Mouse (Mus musculus) c-Kit-negative CD71-positive TER-119-positive erythroid progenitor cells, embryonic 14.5 days (primary cell): ENCODE measurements around the gene Pfdn4.
"Not testable (repeated sequence)": the region's sequence is repeated elsewhere in the genome, so short reads cannot be mapped to it uniquely, and the experiment has no call there.

ENCODE experiments used
- DNase-seq: peaks from one replicate; pipeline ENCODE4 v3.0.0-alpha.2; 2013; ENCODE audit warnings: low read depth, low spot score

The Pfdn4 gene

DNA sequence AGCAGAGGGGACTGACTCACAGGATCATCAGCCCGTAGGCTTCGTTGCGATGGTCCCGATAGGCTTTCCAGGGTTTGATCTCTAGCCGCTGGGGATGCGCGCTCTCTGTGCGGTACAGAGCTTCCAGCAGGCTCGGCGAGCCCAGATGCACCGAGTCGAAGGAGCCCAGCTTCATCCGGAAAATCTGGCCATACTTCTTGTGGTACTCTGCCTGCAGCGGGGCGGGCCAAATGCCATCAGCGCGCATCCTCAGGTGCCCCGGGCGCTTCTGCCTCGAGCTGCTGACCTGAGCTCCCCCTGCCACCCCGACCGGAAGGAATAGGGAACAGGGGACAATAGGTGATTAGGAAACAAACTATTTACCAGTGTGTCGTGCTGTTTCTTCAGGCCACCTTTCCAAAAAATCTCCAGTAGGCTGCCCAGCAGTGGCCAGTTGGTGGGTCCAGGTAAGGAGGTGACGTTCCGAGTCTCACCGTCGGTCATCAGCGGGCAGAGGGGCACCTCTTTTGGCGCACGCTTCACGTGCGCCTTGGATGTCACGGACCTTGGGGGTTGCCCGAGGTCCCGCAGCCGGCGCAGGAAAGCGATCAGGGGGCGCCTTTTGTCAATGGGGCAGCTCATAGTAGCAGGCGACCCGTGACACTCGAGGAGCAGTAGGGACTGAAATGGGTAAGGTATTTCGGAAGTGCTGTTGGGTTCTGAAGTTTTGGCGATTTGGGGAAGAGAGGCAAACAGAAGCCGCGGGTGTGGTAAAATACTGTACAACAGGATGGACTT lies at the start of gene Pfdn4:
Gene Pfdn4 (plus strand): TSS at position 275 of the 777 bp plus-strand sequence.
- no peak for DNase-seq

DNA sequence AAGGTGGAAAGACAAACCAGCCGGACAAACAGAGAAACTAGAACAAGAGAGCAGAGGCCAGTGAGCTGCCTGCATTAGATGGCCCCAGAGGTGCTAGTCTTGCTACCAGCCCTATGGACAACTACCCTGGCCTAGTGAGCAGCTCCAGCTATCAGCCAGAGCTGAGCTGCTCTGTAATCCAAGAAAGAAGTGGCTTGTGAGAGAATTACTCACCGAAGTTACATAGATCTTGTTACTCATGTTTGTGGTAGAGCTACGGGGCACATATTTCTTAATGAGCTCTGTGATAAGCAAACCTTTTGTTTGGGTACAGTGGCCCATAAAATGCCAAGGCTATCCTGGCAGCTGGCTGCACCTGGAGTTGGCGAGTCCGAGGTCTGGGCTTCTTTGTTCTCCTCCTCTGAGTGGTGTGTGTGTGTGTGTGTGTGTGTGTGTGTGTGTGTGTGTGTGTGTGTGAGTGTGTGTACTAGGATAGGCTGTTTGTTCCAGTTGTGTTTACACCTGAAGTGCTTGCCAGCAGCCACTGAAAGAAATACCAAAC lies 49.3 kb upstream of the Pfdn4 start:
- no peak for DNase-seq

DNA sequence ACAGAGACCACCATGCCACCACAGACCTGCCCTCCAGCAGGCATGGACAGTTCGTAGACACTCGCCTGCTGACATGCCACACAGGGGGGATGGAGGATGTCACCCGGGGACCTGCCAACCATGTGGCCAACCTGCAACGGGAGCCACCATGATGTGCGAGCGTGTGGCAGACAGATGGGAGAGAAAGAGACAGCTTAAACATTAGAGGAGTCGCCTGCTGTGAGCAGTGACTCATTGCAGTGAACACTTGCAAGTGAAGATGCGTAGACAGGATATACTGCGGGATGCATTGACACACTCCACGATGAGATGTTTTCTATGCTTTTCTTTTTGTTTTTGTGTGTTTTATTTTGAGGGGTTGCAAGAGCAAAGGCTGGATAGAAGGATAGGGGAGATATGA lies 48.6 kb upstream of the Pfdn4 start:
- no peak for DNase-seq

DNA sequence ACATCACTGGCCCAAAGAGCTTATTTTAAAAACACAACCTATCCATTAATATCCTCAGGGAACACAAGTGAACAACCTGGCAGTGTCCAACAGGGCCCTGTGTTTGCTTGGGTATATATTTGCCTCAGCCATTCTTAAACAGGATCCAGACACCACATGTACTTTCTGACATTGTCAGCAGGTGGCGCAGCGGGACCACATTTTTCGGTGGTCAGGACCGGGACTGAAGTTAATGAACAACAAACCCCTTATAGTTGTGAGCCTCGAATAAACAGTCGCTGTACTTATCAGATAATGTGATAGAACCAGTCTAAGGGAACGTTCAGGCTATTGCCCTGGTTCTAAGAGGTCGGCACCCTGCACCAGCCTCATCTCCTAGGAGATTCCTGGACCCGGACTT lies 45.3 kb upstream of the Pfdn4 start:
- no peak for DNase-seq

DNA sequence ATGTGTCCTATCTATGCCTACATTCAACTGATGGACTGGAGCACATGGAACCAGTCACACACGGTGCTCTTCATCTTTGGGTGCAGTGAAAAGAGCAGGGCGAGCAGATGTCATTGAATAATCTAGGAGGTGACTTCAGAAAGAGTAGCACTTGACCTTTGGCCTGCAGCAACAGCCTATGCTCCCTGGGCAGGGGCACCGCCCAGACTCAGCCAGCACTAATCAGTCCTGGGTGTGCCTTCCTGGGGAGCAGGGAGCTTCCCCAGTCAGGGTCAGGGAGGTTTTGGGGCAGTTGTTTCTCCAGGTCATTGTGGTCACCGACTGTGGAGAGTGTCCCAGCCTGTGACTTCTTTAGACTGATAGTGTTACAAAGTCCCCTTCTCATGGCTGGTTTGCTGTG lies 42.4 kb upstream of the Pfdn4 start:
- DNase-seq, result not testable (repeated sequence)

DNA sequence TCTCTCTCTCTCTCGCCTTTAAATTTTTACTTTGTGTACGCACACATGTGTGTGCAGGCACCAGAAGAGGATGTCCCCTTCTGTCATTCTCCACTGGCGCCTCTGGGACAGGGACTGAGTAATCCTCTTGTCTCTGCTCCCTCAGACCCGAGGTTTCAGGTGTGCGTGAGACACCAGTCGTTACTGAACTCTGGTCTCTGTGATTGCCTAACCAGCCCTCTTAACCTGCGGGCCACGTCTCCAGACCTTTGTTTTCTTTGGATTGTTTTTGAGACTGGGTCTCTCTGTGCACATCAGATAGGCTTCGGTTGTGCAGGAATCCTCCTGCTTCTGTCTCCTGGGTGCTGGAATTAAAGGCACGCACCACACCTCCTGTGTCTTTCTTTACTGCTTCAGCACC lies 37.0 kb upstream of the Pfdn4 start:
- no peak for DNase-seq

DNA sequence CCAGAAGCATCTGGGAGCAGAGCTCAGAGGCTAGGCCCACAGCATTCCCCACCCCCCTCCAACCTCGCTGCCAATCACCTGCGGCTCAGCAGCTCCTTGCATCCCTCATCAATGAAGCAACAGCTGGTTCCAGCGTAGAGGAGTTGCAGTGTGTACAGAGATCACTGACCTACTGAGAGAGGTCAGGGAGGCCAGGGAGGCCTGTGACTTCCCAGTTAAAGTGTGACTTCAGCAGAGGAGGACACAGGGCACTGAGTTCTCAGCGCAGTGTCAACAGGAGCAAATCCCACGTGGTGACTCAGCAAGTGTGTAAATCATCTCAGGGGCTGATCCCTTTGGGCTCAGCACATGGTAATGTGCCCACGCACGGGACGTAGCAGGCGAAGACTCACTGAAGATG lies 36.4 kb upstream of the Pfdn4 start:
- DNase-seq, result no peak

DNA sequence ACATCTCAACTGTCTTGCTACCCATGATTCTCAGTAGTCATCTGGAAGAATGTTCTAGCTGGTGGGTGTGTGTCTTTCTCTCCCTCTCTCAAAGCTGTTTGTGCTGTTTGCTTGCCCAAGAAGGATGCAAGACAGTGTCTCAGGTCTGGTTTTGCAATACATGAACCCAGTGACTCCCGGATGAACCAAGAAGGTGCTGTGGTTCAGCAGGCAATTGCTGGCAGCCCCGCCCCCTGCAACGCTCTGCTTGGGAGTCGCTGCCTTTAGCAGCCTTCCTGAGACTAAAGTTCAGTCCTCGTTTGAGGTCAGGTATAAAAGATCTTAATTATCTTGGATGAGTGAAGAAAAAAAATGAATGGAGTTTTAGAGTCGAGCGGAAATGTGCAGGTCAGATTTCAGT lies 34.6 kb upstream of the Pfdn4 start:
- no peak for DNase-seq

DNA sequence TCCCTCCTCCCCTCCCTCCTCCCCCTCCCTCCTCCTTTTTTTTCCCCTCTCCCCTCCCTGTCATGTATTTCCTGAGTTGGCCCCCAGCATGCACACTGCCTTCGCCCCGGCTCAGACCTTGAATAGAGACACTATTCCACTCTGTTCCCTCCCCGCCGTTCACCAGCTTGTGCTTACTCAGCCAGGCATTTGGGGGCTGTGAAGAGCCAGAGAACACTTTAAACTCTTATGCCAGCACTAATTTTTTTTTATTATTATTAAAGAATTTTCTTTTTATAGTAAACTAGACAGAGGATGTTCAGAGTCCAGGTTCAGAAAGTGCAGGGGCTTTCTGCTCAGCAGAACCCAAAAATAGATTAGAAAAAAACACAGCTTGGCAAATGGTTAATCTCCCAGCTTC lies 31.4 kb upstream of the Pfdn4 start:
- no peak for DNase-seq

DNA sequence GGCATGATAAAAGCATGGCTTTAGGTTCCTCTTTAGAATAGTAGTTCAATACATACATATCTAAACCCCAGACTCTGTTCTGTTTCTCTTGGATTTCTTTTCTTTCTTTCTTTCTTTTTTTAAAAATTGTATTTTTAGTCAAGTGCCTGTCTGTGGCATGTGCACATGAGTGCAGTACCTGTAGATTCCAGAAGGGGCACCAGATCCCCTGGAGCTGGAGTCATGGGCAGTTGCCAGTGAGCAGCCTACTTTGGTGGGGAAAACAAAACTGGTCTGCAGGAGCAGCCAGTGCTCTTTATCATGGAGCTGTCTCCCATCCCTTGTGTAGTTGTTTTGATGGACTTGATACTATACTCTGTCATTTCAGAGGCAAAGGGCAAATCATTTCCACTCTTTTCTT lies 28.2 kb upstream of the Pfdn4 start:
- no peak for DNase-seq

DNA sequence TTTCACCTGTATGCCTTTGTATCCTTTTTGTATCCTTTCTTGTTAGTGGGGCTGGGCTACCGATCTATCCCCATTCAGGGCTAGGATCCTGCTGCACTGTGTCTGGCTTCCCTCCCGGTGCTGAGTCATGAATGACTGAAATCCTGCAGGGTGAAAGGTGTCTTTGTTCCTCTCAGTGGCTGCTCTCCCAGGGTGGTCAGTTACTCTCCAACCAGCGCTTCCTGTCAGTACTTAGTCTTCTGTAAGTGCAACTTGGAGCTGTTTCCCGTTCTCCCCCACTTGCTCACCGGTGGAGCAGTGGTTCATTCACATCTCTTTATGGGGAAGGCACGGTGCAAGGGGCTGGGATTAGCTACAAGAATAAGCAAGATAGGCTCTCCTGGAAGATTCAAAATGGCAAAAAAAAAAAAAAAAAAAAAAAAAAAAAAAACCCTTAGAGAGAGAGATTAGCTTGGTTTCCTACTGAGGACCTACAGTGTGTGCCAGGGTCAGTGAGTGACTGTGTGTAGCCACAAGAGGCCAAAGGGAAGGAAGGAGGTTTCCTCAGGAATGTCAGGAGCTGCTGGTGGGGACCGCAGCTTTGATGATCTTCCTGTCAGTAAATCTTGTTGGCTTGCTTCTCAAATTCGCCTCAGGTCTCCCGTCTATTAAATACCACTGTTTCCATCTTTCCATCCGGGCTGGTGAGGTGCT lies 26.5 kb upstream of the Pfdn4 start:
- no peak for DNase-seq

DNA sequence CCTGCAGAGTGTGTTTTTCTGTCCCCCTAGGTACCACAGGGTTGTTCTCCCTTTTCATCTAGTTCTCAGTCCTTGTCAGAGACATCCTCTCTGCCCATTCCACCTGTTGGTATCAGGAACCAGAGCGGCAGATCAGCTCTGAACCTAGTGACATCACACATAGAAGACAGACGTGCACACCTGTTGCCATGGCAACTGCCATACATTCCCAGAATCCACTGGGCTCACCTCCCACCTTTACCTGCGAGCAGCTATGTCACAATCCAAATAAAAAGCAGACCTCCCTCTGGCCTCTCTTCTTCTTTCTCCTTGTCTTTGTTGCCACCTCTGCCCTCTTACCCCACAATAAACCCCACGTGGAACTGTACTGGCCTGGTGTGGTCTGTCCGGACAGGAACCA lies 25.6 kb upstream of the Pfdn4 start:
- no peak for DNase-seq

DNA sequence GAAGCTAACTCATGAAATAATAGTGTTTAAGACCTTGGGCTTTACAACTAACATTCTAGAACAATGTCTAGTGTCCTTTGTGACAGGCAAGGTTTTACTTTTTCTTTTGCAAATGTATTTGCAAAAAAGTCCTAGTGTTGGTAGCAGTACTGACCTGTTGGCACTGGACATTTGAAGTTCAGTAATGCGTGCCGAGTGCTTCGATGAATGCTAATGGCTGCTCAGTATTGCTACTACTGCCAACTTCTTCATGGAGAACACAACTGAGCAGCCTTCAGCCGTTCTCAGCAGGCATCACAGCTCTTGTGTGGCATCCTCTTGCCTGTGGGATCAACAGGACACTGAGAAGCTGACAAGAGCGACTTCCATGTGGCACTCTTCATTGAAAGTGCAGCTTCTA lies 22.1 kb upstream of the Pfdn4 start:
- no peak for DNase-seq

DNA sequence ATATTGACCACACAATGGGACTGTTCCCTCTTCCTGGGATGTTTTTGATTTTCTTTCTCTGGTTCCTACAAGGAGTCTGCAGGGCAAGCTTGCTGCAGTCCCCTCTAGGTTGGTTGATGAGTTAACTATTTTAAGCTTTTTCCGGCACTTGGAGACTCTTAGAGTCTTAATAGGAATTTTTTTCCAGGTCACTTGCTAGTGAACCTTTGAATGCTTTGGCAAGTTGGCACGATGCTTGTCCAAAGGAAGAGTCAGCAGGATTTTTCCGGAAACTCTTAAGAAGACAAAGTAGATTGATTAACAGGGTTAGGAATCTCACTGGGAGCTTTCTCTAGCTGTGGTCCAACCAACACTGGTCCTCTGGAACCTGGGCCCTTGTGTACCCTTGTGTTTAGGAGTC lies 21.1 kb upstream of the Pfdn4 start:
- DNase-seq, result no peak

DNA sequence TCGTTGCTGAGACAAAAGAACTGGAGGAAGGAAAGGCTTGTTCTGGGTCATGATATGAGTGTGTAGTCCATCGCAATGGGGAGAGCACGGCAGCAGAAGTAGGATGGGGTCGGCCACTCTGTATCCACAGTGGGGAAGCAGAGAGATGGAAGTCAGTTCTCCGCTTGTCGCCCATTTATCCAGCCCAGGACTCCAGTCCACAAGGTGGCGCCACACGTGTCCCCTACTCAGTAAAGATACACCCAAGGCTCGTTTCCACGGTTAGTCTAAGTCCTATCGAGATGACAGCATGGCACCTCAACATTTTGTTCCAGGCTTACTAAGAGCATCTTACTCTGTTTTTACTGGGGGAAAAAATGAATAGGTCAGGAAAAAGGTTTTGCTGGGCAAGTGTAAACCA lies 20.0 kb upstream of the Pfdn4 start:
- DNase-seq, result no peak

DNA sequence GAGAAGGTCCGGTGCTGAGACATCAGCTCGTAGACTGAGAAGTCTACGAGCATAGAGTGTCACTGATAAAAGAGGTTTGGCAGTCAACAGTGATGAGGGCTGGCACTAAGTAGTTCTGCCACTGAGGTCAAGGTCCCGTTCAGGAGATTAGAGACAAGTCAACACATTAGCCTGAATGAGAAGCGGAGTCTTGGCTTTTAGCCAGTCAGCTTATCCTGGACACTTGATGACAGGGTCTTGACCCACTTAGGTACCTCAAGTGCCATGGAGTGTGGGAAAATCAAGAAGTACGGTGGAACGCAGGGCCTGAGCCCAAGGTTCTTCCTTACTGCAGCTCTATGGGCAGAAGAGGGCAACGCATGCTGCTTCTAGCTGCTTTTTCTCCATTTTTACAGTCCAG lies 19.6 kb upstream of the Pfdn4 start:
- no peak for DNase-seq

DNA sequence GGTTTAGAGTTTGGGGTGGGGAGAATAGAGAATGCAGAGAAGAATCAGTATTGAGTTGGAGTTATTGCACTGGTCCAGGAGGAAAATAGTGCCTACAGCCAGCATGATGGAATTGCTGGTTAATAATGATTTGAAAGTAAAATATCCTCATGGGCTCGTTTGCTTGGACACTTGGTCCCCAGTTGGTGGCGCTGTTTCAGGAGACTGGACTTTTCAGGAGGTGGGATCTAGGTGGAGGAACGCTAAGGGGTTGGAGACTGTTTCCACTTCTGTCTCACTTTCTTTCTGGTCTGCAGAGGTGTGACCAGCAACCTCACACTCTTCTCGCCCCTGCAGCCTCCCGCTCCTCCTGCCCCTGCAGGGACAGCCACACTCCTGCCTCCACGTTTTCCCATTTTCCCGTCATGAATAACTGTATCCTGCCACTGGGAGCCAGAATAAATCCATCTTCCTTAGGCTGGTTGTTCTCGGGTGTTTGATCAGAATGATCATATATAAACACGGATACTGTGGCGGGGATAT lies 14.1 kb upstream of the Pfdn4 start:
- DNase-seq, result no peak

DNA sequence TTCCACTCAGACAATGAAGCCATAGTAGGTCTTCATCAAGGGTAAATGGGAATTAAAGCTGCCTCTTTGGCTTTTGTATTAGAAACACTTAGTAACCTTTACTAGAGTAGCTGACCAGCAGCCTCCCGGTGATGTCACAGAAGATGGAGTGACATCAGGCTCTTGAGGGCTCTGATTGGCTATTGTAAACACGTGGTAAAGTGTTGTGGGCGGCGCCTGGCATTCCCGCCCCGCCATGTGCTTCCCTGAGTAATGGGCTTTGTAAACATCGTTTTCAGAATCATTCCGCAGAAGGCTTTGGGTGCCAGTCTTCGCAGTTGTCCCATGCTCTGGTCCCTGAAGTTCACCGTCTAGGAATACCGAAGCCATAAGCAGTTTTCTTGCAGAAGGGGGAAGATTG lies 12.3 kb upstream of the Pfdn4 start:
- no peak for DNase-seq

DNA sequence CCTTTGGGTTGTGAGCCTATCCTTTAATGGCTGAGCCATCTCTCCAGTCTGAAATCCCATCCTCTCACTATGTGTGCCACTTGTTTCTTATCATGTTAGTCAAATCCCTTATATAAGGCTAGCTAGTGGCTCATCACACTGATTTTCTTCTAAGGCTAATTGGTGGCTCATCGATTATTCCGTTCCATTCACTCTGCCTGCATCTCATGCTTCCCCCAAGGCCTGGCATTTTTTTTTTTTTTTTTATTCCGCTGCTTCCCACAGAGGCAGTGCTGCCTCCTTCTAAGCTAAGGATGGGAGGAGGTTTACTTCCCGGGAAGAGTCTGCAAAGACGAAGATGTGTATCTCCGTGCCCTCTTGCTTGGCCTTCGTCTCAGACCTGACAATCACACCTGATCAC lies 9.0 kb upstream of the Pfdn4 start:
- DNase-seq, result no peak

DNA sequence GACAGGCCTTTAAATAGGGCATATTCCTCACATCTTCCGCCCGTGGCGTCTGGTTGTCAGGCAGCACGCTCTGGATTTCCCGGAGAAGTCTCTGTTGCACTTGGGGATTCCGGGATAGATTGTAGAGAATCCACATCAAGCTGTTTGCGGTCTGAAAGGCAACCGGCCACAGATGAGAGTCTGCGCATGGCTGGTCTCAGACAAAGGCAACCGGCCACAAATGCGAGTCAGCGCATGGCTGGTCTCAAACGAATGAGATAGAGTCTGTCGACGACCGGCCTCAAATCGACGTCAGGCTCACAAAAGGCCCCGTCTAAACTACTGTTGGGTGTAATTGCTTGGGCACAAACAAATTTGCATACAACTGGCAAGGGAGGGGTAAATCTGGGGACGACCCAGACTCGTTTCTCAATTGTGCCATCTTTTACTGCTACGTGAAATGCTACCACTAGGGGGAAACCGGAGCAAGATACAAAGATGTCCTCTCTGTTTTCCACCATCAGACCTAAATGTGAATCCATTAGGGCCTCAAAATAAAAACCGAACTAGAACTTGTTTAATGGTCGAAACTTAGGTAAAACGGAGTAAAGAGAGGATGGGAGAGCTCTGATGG lies 8.2 kb upstream of the Pfdn4 start:
- DNase-seq, result no peak

DNA sequence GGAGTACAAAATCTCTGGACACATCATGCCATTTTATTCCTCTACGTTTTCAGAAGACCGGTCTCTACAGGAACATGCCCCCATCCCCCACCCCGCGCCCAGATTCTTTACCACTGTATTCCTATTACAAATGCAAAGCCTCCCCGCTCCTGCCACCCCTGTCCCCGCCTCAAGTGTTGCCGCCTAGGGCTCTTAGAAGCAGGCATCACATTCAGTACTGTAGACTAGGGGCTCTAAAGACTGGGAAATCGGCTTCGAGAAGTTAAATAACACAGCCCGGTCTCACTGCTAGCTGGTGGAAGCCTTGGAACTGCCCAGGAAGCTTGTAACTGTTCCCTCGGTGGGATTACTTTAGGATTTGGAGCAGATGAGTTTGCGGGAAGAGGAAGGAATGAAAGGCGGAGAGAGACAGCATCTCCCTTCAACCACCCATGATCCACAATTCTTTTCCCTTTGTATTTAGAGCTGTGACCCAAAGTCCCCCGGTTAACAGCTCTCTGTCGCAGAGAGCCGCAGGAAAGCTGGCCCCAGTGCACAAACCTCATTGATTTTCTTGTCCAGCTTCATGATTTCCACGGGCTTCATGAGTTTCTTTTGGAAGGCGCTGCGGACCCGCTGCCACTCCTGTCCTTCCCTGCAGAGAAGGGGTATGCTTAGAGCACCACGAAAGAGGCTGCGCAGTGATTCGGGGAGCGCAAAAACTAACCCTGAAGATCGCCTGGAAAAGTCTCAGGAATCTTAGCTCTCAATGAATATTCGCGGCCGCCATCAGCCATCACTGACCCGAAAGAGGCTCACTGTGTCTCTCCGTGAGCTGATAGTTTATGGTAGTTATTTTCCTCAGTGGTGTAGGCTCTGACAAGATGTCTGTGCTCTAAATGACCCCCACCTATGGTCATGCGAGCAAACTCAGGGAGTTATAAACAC lies 1.2 kb upstream of the Pfdn4 start:
- DNase-seq, result no peak
